31 mouse cellular contexts compared by ENCODE assay signal in the genomic region with DNA sequence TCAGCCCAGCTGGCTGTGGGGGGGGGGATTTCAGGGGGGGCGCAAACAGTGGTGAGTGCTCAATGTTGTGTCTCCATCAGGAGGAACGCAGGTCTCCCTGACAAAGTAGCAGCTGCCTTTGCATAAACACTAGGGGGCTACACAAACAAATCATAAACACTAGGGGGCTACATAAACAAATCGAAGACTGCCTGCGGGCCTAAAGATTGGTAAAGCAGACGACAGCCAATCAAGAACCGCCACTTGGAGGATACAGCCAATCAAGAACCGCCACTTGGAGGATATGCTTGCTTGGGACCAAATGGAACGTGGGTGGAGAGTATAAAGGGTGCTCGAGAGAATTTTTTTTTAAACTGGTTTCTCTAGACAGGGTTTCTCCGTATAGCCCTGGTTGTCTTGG. TPM values are rescaled to one million over a fixed set of nuclear protein-coding genes. Genes with fewer than 3 reads are reported as not detected.
DNase-seq lines count a peak whose midpoint lies in the region; ATAC-seq and TF ChIP-seq lines count a peak whose summit lies in the region.
"Had no signal": no experiment of that assay in that cellular context is flagged by ENCODE, and none has a peak within 500 bp of the region (broad histone marks: within the 10 kb centered on the region; RNA-seq: fewer than 3 reads in every experiment).

No protein-coding gene starts in this region.

- in situ Hi-C loops in ES-E14 (cut with MboI; ENCODE audit: low sequenced_read_pairs in 2 of 2, unreplicated experiment in 2 of 2): no loop called here

- H3K9me3 ChIP-seq in lung, postnatal 0 days (ENCODE audit: low read length): no peaks in the 10 kb centered on the region
- H3K9me3 ChIP-seq in ES-E14 (ENCODE audit: control insufficient read depth, insufficient read depth, low read depth, low read length): no peaks in the 10 kb centered on the region
- H3K9me3 ChIP-seq in hindbrain, embryonic 13.5 days: no peaks in the 10 kb centered on the region
- H3K9me3 ChIP-seq: embryonic facial prominence, embryonic 12.5 days; embryonic facial prominence, embryonic 15.5 days; G1E; hindbrain, embryonic 12.5 days had no signal

- H3K27me3 ChIP-seq in lung, postnatal 0 days (replicated peaks; ENCODE audit: insufficient read depth, low read length): peaks cover 6% of the 10 kb centered on the region; the same call in 1 of the 2 replicates
- H3K27me3 ChIP-seq in hindbrain, embryonic 13.5 days: peaks cover 54% of the 10 kb centered on the region

- no peak overlapping the region for H3K27ac ChIP-seq in lung, postnatal 0 days (ENCODE audit: low read length)
- H3K27ac ChIP-seq in ES-E14 (ENCODE audit: insufficient read depth, low read depth, low read length, poor library complexity, severe bottlenecking): no peak overlapping the region
- H3K27ac ChIP-seq in hindbrain, embryonic 13.5 days: no peak overlapping the region
- H3K27ac ChIP-seq: embryonic facial prominence, embryonic 12.5 days; embryonic facial prominence, embryonic 15.5 days; gastrocnemius, adult 2 months; hindbrain, embryonic 12.5 days had no signal

- no peak overlapping the region for H3K4me3 ChIP-seq in lung, postnatal 0 days (ENCODE audit: low read depth, low read length)
- no peak overlapping the region for H3K4me3 ChIP-seq in ES-E14 (ENCODE audit: insufficient read depth in 1 of 2, low read depth in 1 of 2, low read length in 2 of 2, poor library complexity in 1 of 2, severe bottlenecking in 1 of 2)
- H3K4me3 ChIP-seq in hindbrain, embryonic 13.5 days: no peak overlapping the region
- H3K4me3 ChIP-seq: embryonic facial prominence, embryonic 12.5 days; embryonic facial prominence, embryonic 15.5 days; gastrocnemius, adult 2 months; hindbrain, embryonic 12.5 days had no signal

- no peaks in the 10 kb centered on the region for H3K36me3 ChIP-seq in lung, postnatal 0 days (ENCODE audit: insufficient read depth, low read length)
- H3K36me3 ChIP-seq in ES-E14 (ENCODE audit: control insufficient read depth, insufficient read depth, low read length, poor library complexity, severe bottlenecking): no peaks in the 10 kb centered on the region
- H3K36me3 ChIP-seq in hindbrain, embryonic 13.5 days: no peaks in the 10 kb centered on the region
- H3K36me3 ChIP-seq: embryonic facial prominence, embryonic 12.5 days; embryonic facial prominence, embryonic 15.5 days; G1E; hindbrain, embryonic 12.5 days had no signal

- no peak overlapping the region for H3K9ac ChIP-seq in lung, postnatal 0 days (replicated peaks; ENCODE audit: low read depth)
- no peak overlapping the region for H3K9ac ChIP-seq in ES-E14 (ENCODE audit: insufficient read depth, low read depth, low read length, poor library complexity, severe bottlenecking)
- H3K9ac ChIP-seq in hindbrain, embryonic 13.5 days: no peak overlapping the region
- H3K9ac ChIP-seq: embryonic facial prominence, embryonic 12.5 days; embryonic facial prominence, embryonic 15.5 days; forebrain, postnatal 0 days; hindbrain, embryonic 12.5 days had no signal

- no peak for ATAC-seq in lung, postnatal 0 days
- ATAC-seq in hindbrain, embryonic 13.5 days (ENCODE audit: low FRiP score): no peak
- ATAC-seq: CD4-positive, CD25-positive, alpha-beta regulatory T cell, adult 4 months; forebrain, embryonic 14.5 days; forebrain, postnatal 0 days; hindbrain, embryonic 16.5 days had no signal

- WGBS in lung, postnatal 0 days: 46% methylated on average over 10 of the region's 10 CpGs
- 67% methylated on average over 10 of the region's 10 CpGs for WGBS in hindbrain, embryonic 13.5 days

- DNase-seq in lung, postnatal 0 days (ENCODE audit: low spot score): no peak
- no peak for DNase-seq in lung, postnatal 10 days
- DNase-seq in ES-E14 (ENCODE audit: low read depth, low spot score) (no peak), R1 (ENCODE audit: low read depth, low spot score) (peak; percentile 74)
- no peak for DNase-seq in cerebellum, postnatal 14 days
- DNase-seq: adrenal gland, postnatal 10 days; adrenal gland, postnatal 36 days; cerebellum, adult 18-20 months; cerebellum, adult 9-10 months; cerebellum, postnatal 25 days; forebrain, postnatal 0 days; gastrocnemius, adult 2 months; gastrocnemius, postnatal 14 days; heart, adult 11 months had no signal

- peak; percentile 20; the same call in 1 of the 2 replicates for TF ChIP-seq CTCF in lung, postnatal 0 days (IDR thresholded peaks at IDR 0.05)

- H3K4me1 ChIP-seq in lung, postnatal 0 days (ENCODE audit: insufficient read depth, low read depth, low read length): peaks cover 4% of the 10 kb centered on the region; the same call in 1 of the 2 replicates
- H3K4me1 ChIP-seq in ES-E14 (ENCODE audit: control insufficient read depth in 2 of 2, insufficient read depth in 2 of 2, low read length in 2 of 2, poor library complexity in 1 of 2): peaks cover 0 to 2% of the 10 kb centered on the region in 2 experiments; a peak in 1 of 4 replicates
- H3K4me1 ChIP-seq in hindbrain, embryonic 13.5 days (replicated peaks): peaks cover 18% of the 10 kb centered on the region

- H3K4me2 ChIP-seq in lung, postnatal 0 days (replicated peaks; ENCODE audit: low read depth, low read length): no peak overlapping the region
- no peak overlapping the region for H3K4me2 ChIP-seq in hindbrain, embryonic 13.5 days
- H3K4me2 ChIP-seq: embryonic facial prominence, embryonic 12.5 days; embryonic facial prominence, embryonic 15.5 days; heart, embryonic 11.5 days; hindbrain, embryonic 12.5 days had no signal

- no peak for TF ChIP-seq EP300 in lung, postnatal 0 days (IDR thresholded peaks at IDR 0.05)

TF ChIP-seq in ES-E14, 5 proteins besides CTCF, POLR2A, EP300 and RAD21:
- no peak for TF ChIP-seq MAFK (IDR thresholded peaks at IDR 0.05; ENCODE audit: insufficient read depth, low read depth, low read length)
- 0 out of 2 replicates have a peak, but pooled peaks have one; percentile 20 for TF ChIP-seq CHD2 (IDR thresholded peaks at IDR 0.05; ENCODE audit: low read depth, low read length)
TF ChIP-seq in ES-E14: peak in this region for 1.

RNA-seq across cellular contexts. Expression of a gene that starts 1.7 kb away (rescaled TPM):
- 0.37 and 1.1 TPM in 2 replicates for polyA plus RNA-seq in lung, postnatal 0 days (2015; fragmentation: Nextera tagmentation; extraction: Ambion mirVana)
- total RNA-seq in ES-E14 (2012; rRNA removed): 0.36 TPM in 1 of 2 replicates, not detected in the other
- polyA plus RNA-seq in hindbrain, embryonic 13.5 days (2015; fragmentation: Nextera tagmentation; extraction: Ambion mirVana): 0.26 and 0.52 TPM in 2 replicates
- total RNA-seq: adrenal gland, adult 18-20 months; common myeloid progenitor, adult 5-6 weeks; G1E; gastrocnemius, adult 2 months; gastrocnemius, postnatal 14 days; heart, adult 8-10 months; heart, postnatal 25 days; hematopoietic stem cell, adult 5-6 weeks had no signal
- polyA plus RNA-seq: C2C12; CD4-positive, CD25-positive, alpha-beta regulatory T cell, adult 4 months; forebrain, embryonic 11.5 days; G1E; heart, postnatal 0 days had no signal

RNA-seq across cellular contexts. Expression of a gene that starts 11.9 kb away (rescaled TPM):
- polyA plus RNA-seq in lung, postnatal 0 days (2015; fragmentation: Nextera tagmentation; extraction: Ambion mirVana): 21.3 and 24.4 TPM in 2 replicates
- 1.8 and 5.6 TPM in 2 replicates for total RNA-seq in ES-E14 (2012; rRNA removed)
- 2.0 and 2.1 TPM in 2 replicates for polyA plus RNA-seq in hindbrain, embryonic 13.5 days (2015; fragmentation: Nextera tagmentation; extraction: Ambion mirVana)
- polyA plus RNA-seq: CD4-positive, CD25-positive, alpha-beta regulatory T cell, adult 4 months; G1E had no signal

RNA-seq across cellular contexts. Expression of a gene that starts 27.4 kb away (rescaled TPM):
- polyA plus RNA-seq in lung, postnatal 0 days (2015; fragmentation: Nextera tagmentation; extraction: Ambion mirVana): 29.0 and 32.5 TPM in 2 replicates
- 63.7 and 78.2 TPM in 2 replicates for total RNA-seq in ES-E14 (2012; rRNA removed)
- polyA plus RNA-seq in hindbrain, embryonic 13.5 days (2015; fragmentation: Nextera tagmentation; extraction: Ambion mirVana): 35.0 and 36.5 TPM in 2 replicates
- total RNA-seq: G1E had no signal
- polyA plus RNA-seq: G1E had no signal

RNA-seq across cellular contexts. Expression of a gene that starts 37.4 kb away (rescaled TPM):
- 17.0 and 26.3 TPM in 2 replicates for polyA plus RNA-seq in lung, postnatal 0 days (2015; fragmentation: Nextera tagmentation; extraction: Ambion mirVana)
- 1.0 and 4.1 TPM in 2 replicates for total RNA-seq in ES-E14 (2012; rRNA removed)
- 1.6 and 1.8 TPM in 2 replicates for polyA plus RNA-seq in hindbrain, embryonic 13.5 days (2015; fragmentation: Nextera tagmentation; extraction: Ambion mirVana)
- polyA plus RNA-seq: CD4-positive, CD25-positive, alpha-beta regulatory T cell, adult 4 months had no signal
